Mouse (Mus musculus) CH12.LX (cell line): ENCODE data around the gene Ica1.

Experiments used
- CTCF ChIP-seq, 2 experiments: IDR thresholded peaks in 1 of 2; conservative IDR thresholded peaks in 1 of 2; 2 replicates each; pipeline ENCODE4 v1.5.1; 2011 to 2012; ENCODE audit warnings: low read depth in 2 of 2, low read length in 2 of 2, improper control_type of control experiment in 1 of 2, inconsistent platforms in 1 of 2, mild to moderate bottlenecking in 1 of 2, moderate library complexity in 1 of 2
- E2F4 ChIP-seq: IDR thresholded peaks from 2 replicates; pipeline ENCODE4 v1.6.1; 2011; ENCODE audit warnings: low read depth, low read length, improper control_type of control experiment; ENCODE audit not compliant: insufficient replicate concordance
- ELF1 ChIP-seq: IDR thresholded peaks from 2 replicates; pipeline ENCODE4 v1.6.1; 2014; ENCODE audit warnings: low read depth, mild to moderate bottlenecking, inconsistent platforms, low read length, improper control_type of control experiment
- POLR2A ChIP-seq: IDR thresholded peaks from 2 replicates; pipeline ENCODE4 v1.6.1; 2011; ENCODE audit warnings: low read depth, mild to moderate bottlenecking, improper control_type of control experiment, low read length
- SMC3 ChIP-seq: IDR thresholded peaks from 2 replicates; pipeline ENCODE4 v1.6.1; 2011; ENCODE audit warnings: low read depth, low read length, improper control_type of control experiment
- TCF12 ChIP-seq: IDR thresholded peaks from 2 replicates; pipeline ENCODE4 v1.6.1; 2014; ENCODE audit warnings: low read depth, mild to moderate bottlenecking, inconsistent platforms, low read length, improper control_type of control experiment

GRCm38 (mm10) chr6:8664956-8665355 lies 113.3 kb downstream of the Ica1 start:
- TF ChIP-seq ELF1, result no peak
- TF ChIP-seq POLR2A, result no peak
- TF ChIP-seq CTCF (conservative IDR thresholded peaks at IDR 0.05 in 1 of 2, IDR thresholded peaks at IDR 0.05 in 1 of 2; ENCODE audit: low read depth in 2 of 2, low read length in 2 of 2), result no peak
- no peak for TF ChIP-seq TCF12
- no peak for TF ChIP-seq E2F4
- TF ChIP-seq SMC3, result no peak
